ENCODE assay signal across 25 mouse cellular contexts in the genomic region with DNA sequence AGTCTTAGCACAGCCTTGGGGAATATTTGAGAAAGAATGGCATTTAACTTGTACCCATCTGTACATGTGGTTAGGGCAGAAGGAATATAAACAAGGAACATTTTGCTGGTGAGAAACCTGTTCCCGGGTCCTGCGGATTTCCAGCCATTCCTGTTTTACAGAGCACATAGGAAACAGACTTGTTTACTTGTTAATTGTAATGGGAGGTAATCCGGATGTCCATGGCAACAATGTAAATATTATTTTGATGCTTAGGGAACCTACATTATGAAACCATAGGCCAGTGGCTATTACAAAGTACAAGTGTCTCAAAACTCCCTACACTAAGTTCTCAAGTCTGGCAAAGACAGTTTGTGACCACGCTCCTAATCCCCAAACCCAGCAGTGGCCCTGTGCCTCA.
"Had no signal": no experiment of that assay in that cellular context is flagged by ENCODE, and none has a peak within 500 bp of the region (broad histone marks: within the 10 kb centered on the region; RNA-seq: fewer than 3 reads in every experiment).

No protein-coding gene starts in this region.

- DNase-seq: gastrocnemius, adult 2 months; gastrocnemius, postnatal 10 days; gastrocnemius, postnatal 25 days; heart, adult 2 months; heart, postnatal 14 days; heart, postnatal 4 days; kidney, adult 11 months; kidney, adult 2 months; kidney, adult 9 months; kidney, postnatal 14 days; kidney, postnatal 36 days; layer of hippocampus, adult 9-11 months; layer of hippocampus, postnatal 36 days; left cerebral cortex, postnatal 4 days had no signal

- H3K27ac ChIP-seq: gastrocnemius, adult 2 months; heart, adult 2 months; heart, embryonic 13.5 days; heart, embryonic 15.5 days; hindbrain, embryonic 13.5 days; hindbrain, embryonic 15.5 days; hindbrain, postnatal 0 days; kidney, embryonic 15.5 days; kidney, postnatal 0 days; limb, embryonic 13.5 days; limb, embryonic 15.5 days had no signal

- H3K4me1 ChIP-seq: hindbrain, embryonic 13.5 days; hindbrain, embryonic 15.5 days; limb, embryonic 13.5 days; limb, embryonic 15.5 days had no signal

- H3K9me3 ChIP-seq: heart, embryonic 13.5 days; heart, embryonic 15.5 days; hindbrain, embryonic 13.5 days; hindbrain, embryonic 15.5 days; kidney, embryonic 15.5 days; limb, embryonic 13.5 days; limb, embryonic 15.5 days had no signal

- ATAC-seq: hindbrain, postnatal 0 days; intestine, embryonic 16.5 days had no signal

- H3K4me3 ChIP-seq: gastrocnemius, adult 2 months; heart, adult 2 months; heart, embryonic 13.5 days; heart, embryonic 15.5 days; hindbrain, embryonic 13.5 days; hindbrain, embryonic 15.5 days; kidney, embryonic 15.5 days; limb, embryonic 13.5 days; limb, embryonic 15.5 days had no signal

- H3K9ac ChIP-seq: heart, embryonic 13.5 days; heart, embryonic 15.5 days; hindbrain, embryonic 13.5 days; hindbrain, embryonic 15.5 days; kidney, embryonic 15.5 days; limb, embryonic 13.5 days; limb, embryonic 15.5 days had no signal

- H3K36me3 ChIP-seq: heart, embryonic 13.5 days; heart, embryonic 15.5 days; hindbrain, embryonic 13.5 days; hindbrain, embryonic 15.5 days; kidney, embryonic 15.5 days; limb, embryonic 13.5 days; limb, embryonic 15.5 days had no signal

- H3K27me3 ChIP-seq: heart, embryonic 13.5 days; heart, embryonic 15.5 days; hindbrain, embryonic 13.5 days; hindbrain, embryonic 15.5 days; kidney, embryonic 15.5 days; limb, embryonic 13.5 days; limb, embryonic 15.5 days had no signal

- H3K4me2 ChIP-seq: heart, embryonic 11.5 days; heart, embryonic 13.5 days; heart, embryonic 15.5 days; hindbrain, embryonic 13.5 days; hindbrain, embryonic 15.5 days; kidney, embryonic 15.5 days; limb, embryonic 13.5 days; limb, embryonic 15.5 days had no signal
